Mouse (Mus musculus) frontal cortex, postnatal 10 days (tissue): ENCODE data around the gene Cep19.

Experiments
- DNase-seq, 2 experiments: peaks; one replicate each; pipeline ENCODE4 v3.0.0; 2022; ENCODE audit warnings: low spot score in 2 of 2, mixed read lengths in 1 of 2

Cep19 gene

GRCm38 (mm10) chr16:32107342-32108045 lies 7.9 kb downstream of the Cep19 start:
- no peak for DNase-seq

- DNase-seq, result no peak
Measured at GRCm38 (mm10) chr16:32108170-32108569, 8.6 kb downstream of the Cep19 start.

- DNase-seq, result no peak
Measured at GRCm38 (mm10) chr16:32108578-32108977, 9.0 kb downstream of the Cep19 start.

- DNase-seq, result no peak
Measured at GRCm38 (mm10) chr16:32110951-32111699, 11.5 kb downstream of the Cep19 start.

GRCm38 (mm10) chr16:32113541-32114218 lies 14.1 kb downstream of the Cep19 start:
- peak; percentile 50 to 56 for DNase-seq

GRCm38 (mm10) chr16:32114406-32114805 lies 14.8 kb downstream of the Cep19 start:
- DNase-seq, result no peak

- peak; percentile 49 to 78 for DNase-seq
Measured at GRCm38 (mm10) chr16:32114968-32115695, 15.5 kb downstream of the Cep19 start.

GRCm38 (mm10) chr16:32115781-32116180 lies 16.2 kb downstream of the Cep19 start:
- no peak for DNase-seq

- DNase-seq, result no peak
Measured at GRCm38 (mm10) chr16:32116186-32116585, 16.6 kb downstream of the Cep19 start.

- no peak for DNase-seq
Measured at GRCm38 (mm10) chr16:32120454-32120853, 20.9 kb downstream of the Cep19 start.

GRCm38 (mm10) chr16:32124020-32124419 lies 24.4 kb downstream of the Cep19 start:
- DNase-seq, result no peak

- DNase-seq, result no peak
Measured at GRCm38 (mm10) chr16:32124444-32125335, 25.1 kb downstream of the Cep19 start.

GRCm38 (mm10) chr16:32125364-32125763 lies 25.8 kb downstream of the Cep19 start:
- no peak for DNase-seq

- no peak for DNase-seq
Measured at GRCm38 (mm10) chr16:32127046-32127445, 27.4 kb downstream of the Cep19 start.

GRCm38 (mm10) chr16:32129449-32130189 lies 30.0 kb downstream of the Cep19 start:
- no peak for DNase-seq

- DNase-seq, result no peak
Measured at GRCm38 (mm10) chr16:32130190-32130826, 30.7 kb downstream of the Cep19 start.

GRCm38 (mm10) chr16:32133148-32133547 lies 33.5 kb downstream of the Cep19 start:
- no peak for DNase-seq

- DNase-seq, result no peak
Measured at GRCm38 (mm10) chr16:32135842-32136357, 36.3 kb downstream of the Cep19 start.

GRCm38 (mm10) chr16:32138954-32139353 lies 39.4 kb downstream of the Cep19 start:
- DNase-seq, result no peak
